ENCODE assay signal across 9 mouse cellular contexts in genomic region chr11:71389659-71390058, GRCm38 (mm10).
DNase-seq lines count a peak whose midpoint lies in the region; ATAC-seq and TF ChIP-seq lines count a peak whose summit lies in the region.
"Had no signal": no experiment of that assay in that cellular context is flagged by ENCODE, and none has a peak within 500 bp of the region (broad histone marks: within the 10 kb centered on the region; RNA-seq: fewer than 3 reads in every experiment).

No protein-coding gene starts in this region.

- no peaks in the 10 kb centered on the region for H3K36me3 ChIP-seq in MEL (ENCODE audit: control insufficient read depth in 1 of 2, insufficient read depth in 2 of 2, low read length in 2 of 2)
- H3K36me3 ChIP-seq in hindbrain, embryonic 15.5 days = no peaks in the 10 kb centered on the region
- H3K36me3 ChIP-seq in midbrain, embryonic 13.5 days = no peaks in the 10 kb centered on the region
- H3K36me3 ChIP-seq: limb, embryonic 13.5 days had no signal

- no peak for TF ChIP-seq CTCF in MEL (IDR thresholded peaks at IDR 0.05 in 2 of 3, conservative IDR thresholded peaks at IDR 0.05 in 1 of 3; ENCODE audit: control insufficient read depth in 1 of 3, insufficient read depth in 1 of 3, low read depth in 2 of 3, low read length in 3 of 3, poor library complexity in 1 of 3, severe bottlenecking in 1 of 3)

- peak; percentile 88 for ATAC-seq in hindbrain, embryonic 15.5 days (ENCODE audit: low FRiP score, low read depth)
- ATAC-seq in midbrain, embryonic 13.5 days = peak; percentile 94

- H3K27me3 ChIP-seq in MEL (ENCODE audit: control insufficient read depth in 1 of 2, insufficient read depth in 2 of 2, low read length in 2 of 2) = no peaks in the 10 kb centered on the region
- H3K27me3 ChIP-seq in hindbrain, embryonic 15.5 days = no peaks in the 10 kb centered on the region
- H3K27me3 ChIP-seq in midbrain, embryonic 13.5 days = no peaks in the 10 kb centered on the region
- H3K27me3 ChIP-seq: limb, embryonic 13.5 days had no signal

- TF ChIP-seq POLR2A in MEL (IDR thresholded peaks at IDR 0.05; ENCODE audit: control insufficient read depth in 1 of 2, insufficient read depth in 1 of 2, low read depth in 1 of 2, low read length in 2 of 2, poor library complexity in 1 of 2) = no peak

- H3K27ac ChIP-seq in MEL (ENCODE audit: control insufficient read depth, low read depth, low read length) = no peak overlapping the region
- H3K27ac ChIP-seq in hindbrain, embryonic 15.5 days (replicated peaks) = peak overlapping the region; percentile 69
- peak overlapping the region; percentile 67 for H3K27ac ChIP-seq in midbrain, embryonic 13.5 days
- H3K27ac ChIP-seq: limb, embryonic 13.5 days had no signal

- intact Hi-C loops in heart, postnatal 10 days (cut with DNase I) = no loop called here

- DNase-seq in heart, postnatal 10 days = peak; percentile 11 to 36
- no peak for DNase-seq in heart, adult 9 months (ENCODE audit: low spot score in 2 of 2)
- DNase-seq in MEL (ENCODE audit: low read depth, low spot score) = peak; percentile 4
- peak; percentile 68 to 74 for DNase-seq in cerebellum, postnatal 14 days
- no peak for DNase-seq in urinary bladder, postnatal 25 days (ENCODE audit: low spot score)
- DNase-seq in gastrocnemius, postnatal 25 days = no peak

- WGBS in hindbrain, embryonic 15.5 days = 9% methylated on average over 7 of the region's 7 CpGs
- WGBS in midbrain, embryonic 13.5 days = 5% methylated on average over 7 of the region's 7 CpGs

- H3K79me2 ChIP-seq in MEL (ENCODE audit: control insufficient read depth, insufficient read depth, low read length, poor library complexity) = no peaks in the 10 kb centered on the region

- peak overlapping the region; percentile 43 for H3K4me2 ChIP-seq in hindbrain, embryonic 15.5 days
- peak overlapping the region; percentile 40 for H3K4me2 ChIP-seq in midbrain, embryonic 13.5 days (replicated peaks)
- H3K4me2 ChIP-seq: limb, embryonic 13.5 days had no signal

- H3K9ac ChIP-seq in MEL (ENCODE audit: control insufficient read depth, low read depth, low read length, poor library complexity, severe bottlenecking) = no peak overlapping the region
- H3K9ac ChIP-seq in hindbrain, embryonic 15.5 days = 0 out of 2 replicates have a peak overlapping the region, but pooled peaks have one; percentile 15
- peak overlapping the region; percentile 30; the same call in 1 of the 2 replicates for H3K9ac ChIP-seq in midbrain, embryonic 13.5 days (replicated peaks)
- H3K9ac ChIP-seq: limb, embryonic 13.5 days had no signal

- TF ChIP-seq EP300 in MEL (IDR thresholded peaks at IDR 0.05; ENCODE audit: low read depth in 1 of 2, low read length in 2 of 2) = no peak

- no peaks in the 10 kb centered on the region for H3K9me3 ChIP-seq in MEL (replicated peaks; ENCODE audit: insufficient read depth, low read length)
- no peaks in the 10 kb centered on the region for H3K9me3 ChIP-seq in hindbrain, embryonic 15.5 days
- H3K9me3 ChIP-seq in midbrain, embryonic 13.5 days = no peaks in the 10 kb centered on the region
- H3K9me3 ChIP-seq: limb, embryonic 13.5 days had no signal

- TF ChIP-seq RAD21 in MEL (IDR thresholded peaks at IDR 0.05; ENCODE audit: low read depth, low read length) = no peak

- no peak overlapping the region for H3K4me3 ChIP-seq in MEL (ENCODE audit: control insufficient read depth in 1 of 2, insufficient read depth in 1 of 2, low read depth in 2 of 2, low read length in 2 of 2)
- H3K4me3 ChIP-seq in hindbrain, embryonic 15.5 days = no peak overlapping the region
- no peak overlapping the region; the same call in 1 of the 2 replicates for H3K4me3 ChIP-seq in midbrain, embryonic 13.5 days (replicated peaks)
- H3K4me3 ChIP-seq: limb, embryonic 13.5 days had no signal

- no peaks in the 10 kb centered on the region for H3K4me1 ChIP-seq in MEL (ENCODE audit: control insufficient read depth in 1 of 2, insufficient read depth in 2 of 2, low read length in 2 of 2)
- peaks cover 17% of the 10 kb centered on the region for H3K4me1 ChIP-seq in hindbrain, embryonic 15.5 days (replicated peaks)
- peaks cover 23% of the 10 kb centered on the region for H3K4me1 ChIP-seq in midbrain, embryonic 13.5 days (replicated peaks)
- H3K4me1 ChIP-seq: limb, embryonic 13.5 days had no signal

TF ChIP-seq in MEL, 35 proteins besides CTCF, POLR2A, EP300 and RAD21:
- TF ChIP-seq ETS1 (IDR thresholded peaks at IDR 0.05; ENCODE audit: low read depth, low read length) (no peak), NELFE (IDR thresholded peaks at IDR 0.05; ENCODE audit: low read depth, low read length) (no peak)

Comparison
In these comparisons a context has a peak if more than half of its experiments do, and no peak if none do; other contexts are left out.
1. DNase-seq: peak in heart, postnatal 10 days (2 of 2), MEL (single experiment) and cerebellum, postnatal 14 days (2 of 2); none in heart, adult 9 months (0 of 2), urinary bladder, postnatal 25 days (single experiment) and gastrocnemius, postnatal 25 days (single experiment).